Mouse (Mus musculus): Measurements from ENCODE around the gene Rrp8. TPM values are rescaled to one million over a fixed set of nuclear protein-coding genes. Genes with fewer than 3 reads are reported as not detected.
"Not testable (repeated sequence)": the region's sequence is repeated elsewhere in the genome, so short reads cannot be mapped to it uniquely, and the experiment has no call there.

Gene Rrp8
- polyA plus RNA-seq, 1 experiment, result 16.4 TPM

DNA sequence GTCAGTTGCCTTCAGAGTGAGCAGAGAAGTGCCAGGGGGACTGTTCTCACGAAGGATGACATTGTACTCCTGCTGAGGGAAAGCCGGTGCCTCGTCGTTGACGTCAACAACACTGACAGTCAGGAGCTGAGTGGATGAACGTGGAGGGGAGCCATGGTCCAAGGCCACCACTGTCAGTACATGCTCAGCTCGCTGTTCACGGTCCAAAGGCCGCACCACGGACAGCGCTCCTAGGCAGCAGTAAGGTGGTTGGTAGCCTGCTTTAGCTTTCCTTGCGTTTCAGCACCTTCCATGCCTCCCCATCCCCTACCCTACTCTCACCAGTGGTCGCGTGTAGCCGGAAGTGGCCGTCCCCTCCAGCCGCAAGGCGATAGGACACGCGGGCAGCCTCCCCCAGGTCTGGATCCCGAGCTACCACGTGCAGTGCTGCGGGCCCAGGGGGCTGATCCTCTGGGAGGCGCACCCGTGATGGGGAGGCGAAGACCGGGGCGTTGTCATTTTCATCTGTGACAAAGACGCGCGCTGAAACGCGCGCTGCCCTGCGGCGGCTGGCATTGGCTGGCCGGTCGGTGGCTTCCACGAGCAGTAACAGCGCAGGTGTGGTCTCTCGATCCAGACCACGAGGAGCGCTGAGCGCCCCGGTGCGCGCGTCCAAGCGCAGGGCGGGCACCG lies 24.8 kb upstream of the Rrp8 start:
- Histone ChIP-seq H3K4me1 (ENCODE audit: control insufficient read depth, insufficient read depth, low read length) (no peaks in the 10 kb centered on the region), H3K4me3 (replicated peaks; ENCODE audit: insufficient read depth, low read depth, low read length) (no peak overlapping the region), H3K27me3 (ENCODE audit: control insufficient read depth, insufficient read depth, low read length) (no peaks in the 10 kb centered on the region), H3K27ac (ENCODE audit: insufficient read depth, low read length) (no peak overlapping the region)
- 57% methylated on average over 51 of the region's 51 CpGs for WGBS
- no peak for DNase-seq
- TF ChIP-seq CTCF (IDR thresholded peaks at IDR 0.05; ENCODE audit: borderline replicate concordance, insufficient read depth, low read depth, low read length) (no peak), POLR2A (IDR thresholded peaks at IDR 0.05; ENCODE audit: borderline replicate concordance, insufficient read depth, low read length) (no peak)

DNA sequence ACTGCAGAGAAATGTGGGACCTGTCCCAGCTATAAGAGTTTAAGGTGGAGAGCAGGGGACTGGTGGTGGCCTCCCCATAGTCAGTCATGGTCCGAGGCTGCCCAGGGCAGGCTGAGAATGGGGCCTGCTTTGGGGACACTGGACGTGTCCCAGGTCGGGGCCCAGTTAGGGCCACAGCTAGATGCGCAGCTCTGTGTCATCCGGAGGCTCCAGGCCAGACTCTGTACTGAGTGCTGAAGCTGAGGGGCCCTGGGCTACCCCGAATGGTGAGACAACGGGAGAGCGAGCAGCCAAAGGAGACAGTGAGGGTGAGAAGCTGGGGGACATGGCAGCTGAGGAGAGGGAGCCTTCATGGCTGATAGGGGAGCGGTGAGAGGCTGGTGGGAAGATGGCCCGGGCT lies 16.1 kb upstream of the Rrp8 start:
- H3K4me1 ChIP-seq (ENCODE audit: control insufficient read depth, insufficient read depth, low read length), result no peaks in the 10 kb centered on the region; the same call in 1 of the 2 replicates
- H3K4me3 ChIP-seq (replicated peaks; ENCODE audit: insufficient read depth, low read depth, low read length), result no peak overlapping the region
- no peak for TF ChIP-seq POLR2A (IDR thresholded peaks at IDR 0.05; ENCODE audit: borderline replicate concordance, insufficient read depth, low read length)
- no peak for TF ChIP-seq CTCF (IDR thresholded peaks at IDR 0.05; ENCODE audit: borderline replicate concordance, insufficient read depth, low read depth, low read length)
- H3K27me3 ChIP-seq (ENCODE audit: control insufficient read depth, insufficient read depth, low read length), result no peaks in the 10 kb centered on the region
- DNase-seq, result no peak
- H3K27ac ChIP-seq (ENCODE audit: insufficient read depth, low read length), result peak overlapping the region; percentile 0; the same call in 1 of the 2 replicates
- WGBS, result 93% methylated on average over 10 of the region's 10 CpGs

DNA sequence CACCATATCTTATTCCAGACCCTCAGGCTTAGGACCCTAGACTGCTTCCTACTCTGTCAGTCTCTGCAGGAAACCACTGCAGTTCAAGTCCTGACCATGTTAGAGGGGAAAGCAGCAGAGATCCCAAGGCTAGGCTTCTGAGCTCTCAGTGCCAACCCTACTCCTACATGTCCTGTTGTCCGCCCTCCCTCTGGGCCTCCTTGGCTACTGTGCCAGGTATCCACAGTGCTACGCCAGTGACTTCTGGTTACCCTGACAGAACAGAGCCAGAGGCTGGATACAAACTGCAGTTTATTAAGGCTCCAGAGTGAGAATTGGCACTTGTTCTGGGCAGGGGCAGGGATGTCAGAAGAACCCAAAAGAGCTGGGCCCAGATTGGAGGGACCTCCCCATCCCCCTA lies 15.5 kb upstream of the Rrp8 start:
- 7% methylated on average over 2 of the region's 2 CpGs for WGBS
- TF ChIP-seq POLR2A (IDR thresholded peaks at IDR 0.05; ENCODE audit: borderline replicate concordance, insufficient read depth, low read length), result no peak
- no peak for TF ChIP-seq CTCF (IDR thresholded peaks at IDR 0.05; ENCODE audit: borderline replicate concordance, insufficient read depth, low read depth, low read length)
- H3K27ac ChIP-seq (ENCODE audit: insufficient read depth, low read length), result peak overlapping the region; percentile 0; the same call in 1 of the 2 replicates
- H3K27me3 ChIP-seq (ENCODE audit: control insufficient read depth, insufficient read depth, low read length), result no peaks in the 10 kb centered on the region
- no peak overlapping the region for H3K4me3 ChIP-seq (replicated peaks; ENCODE audit: insufficient read depth, low read depth, low read length)
- H3K4me1 ChIP-seq (ENCODE audit: control insufficient read depth, insufficient read depth, low read length), result no peaks in the 10 kb centered on the region; the same call in 1 of the 2 replicates
- DNase-seq, result peak; percentile 56 to 69

DNA sequence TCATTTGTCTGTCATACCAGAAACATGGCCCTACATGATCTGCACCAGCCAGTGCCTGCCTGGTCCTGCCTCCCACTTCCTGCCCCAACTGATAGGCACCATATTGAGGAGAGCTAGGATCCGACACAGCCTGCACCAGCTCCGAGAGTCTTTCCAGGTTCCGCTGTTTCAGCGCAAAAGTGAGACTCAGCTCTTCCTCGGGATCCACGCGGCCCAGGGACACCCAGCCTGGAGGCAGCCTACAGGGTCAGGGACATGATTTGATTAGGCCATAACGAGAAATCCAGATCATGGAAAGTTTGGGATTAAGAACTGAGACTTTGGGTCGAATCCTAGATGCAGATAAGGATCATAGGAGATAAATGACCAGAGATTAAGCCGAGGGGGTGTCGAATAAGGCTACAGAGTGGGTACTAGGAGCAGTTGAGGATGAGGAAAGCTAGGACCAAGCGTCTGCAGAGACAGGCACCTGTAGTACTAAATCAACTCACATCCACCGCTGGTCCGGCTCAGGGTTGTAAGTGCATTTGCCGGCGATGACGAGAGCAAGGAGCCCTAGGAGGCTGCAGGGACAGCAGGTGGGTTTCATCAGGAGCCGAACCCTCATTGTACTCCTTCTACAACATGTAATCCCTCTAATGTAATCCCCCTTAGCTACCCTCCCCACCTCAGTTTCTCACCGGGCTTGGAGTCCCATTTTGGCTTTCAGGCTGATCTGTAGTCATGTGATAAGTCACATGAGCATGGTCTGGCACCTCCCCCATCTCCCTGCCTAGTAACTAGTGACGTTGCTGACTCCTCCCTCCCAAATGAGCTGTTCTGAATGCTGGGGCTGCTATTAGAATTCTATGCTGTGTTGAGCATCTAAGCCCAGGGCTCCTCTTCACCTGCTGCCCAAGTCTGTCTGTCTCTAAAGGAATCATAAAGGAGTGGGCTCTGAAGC lies 14.6 kb upstream of the Rrp8 start, which contains the start of gene Tpp1:
Gene Tpp1, minus strand, starts transcription at position 745 of the 943 bp plus-strand sequence.
- TF ChIP-seq POLR2A (IDR thresholded peaks at IDR 0.05; ENCODE audit: borderline replicate concordance, insufficient read depth, low read length) (peak; percentile 84; the same call in 1 of the 2 replicates), CTCF (IDR thresholded peaks at IDR 0.05; ENCODE audit: borderline replicate concordance, insufficient read depth, low read depth, low read length) (no peak)
- Histone ChIP-seq H3K4me1 (ENCODE audit: control insufficient read depth, insufficient read depth, low read length) (no peaks in the 10 kb centered on the region; the same call in 1 of the 2 replicates), H3K27me3 (ENCODE audit: control insufficient read depth, insufficient read depth, low read length) (no peaks in the 10 kb centered on the region), H3K27ac (ENCODE audit: insufficient read depth, low read length) (peak within 1 kb of the TSS; percentile 83), H3K4me3 (replicated peaks; ENCODE audit: insufficient read depth, low read depth, low read length) (peak within 1 kb of the TSS; percentile 90)
- DNase-seq, result peak; percentile 93 to 95
- 8% methylated on average over 20 of the region's 20 CpGs for WGBS

DNA sequence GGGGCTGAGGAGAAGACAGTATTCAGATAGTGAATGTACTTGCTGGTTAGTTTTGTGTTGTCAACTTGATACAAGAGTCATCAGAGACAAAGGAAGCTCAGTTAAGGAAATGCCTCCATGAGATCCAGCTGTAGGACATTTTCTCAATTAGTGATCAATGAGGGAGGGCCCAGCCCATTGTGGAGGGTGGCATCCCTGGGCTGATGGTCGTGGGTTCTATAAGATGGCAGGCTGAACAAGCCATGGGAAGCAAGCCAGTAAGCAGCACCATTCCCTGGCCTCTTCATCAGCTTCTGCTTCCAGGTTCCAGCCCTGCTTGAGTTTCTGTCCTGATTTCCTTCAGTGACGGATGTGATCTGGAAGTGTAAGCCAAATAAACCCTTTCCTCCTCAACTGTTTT lies 10.6 kb upstream of the Rrp8 start:
- WGBS, result 69% methylated on average over 2 of the region's 2 CpGs
- DNase-seq, result no peak

DNA sequence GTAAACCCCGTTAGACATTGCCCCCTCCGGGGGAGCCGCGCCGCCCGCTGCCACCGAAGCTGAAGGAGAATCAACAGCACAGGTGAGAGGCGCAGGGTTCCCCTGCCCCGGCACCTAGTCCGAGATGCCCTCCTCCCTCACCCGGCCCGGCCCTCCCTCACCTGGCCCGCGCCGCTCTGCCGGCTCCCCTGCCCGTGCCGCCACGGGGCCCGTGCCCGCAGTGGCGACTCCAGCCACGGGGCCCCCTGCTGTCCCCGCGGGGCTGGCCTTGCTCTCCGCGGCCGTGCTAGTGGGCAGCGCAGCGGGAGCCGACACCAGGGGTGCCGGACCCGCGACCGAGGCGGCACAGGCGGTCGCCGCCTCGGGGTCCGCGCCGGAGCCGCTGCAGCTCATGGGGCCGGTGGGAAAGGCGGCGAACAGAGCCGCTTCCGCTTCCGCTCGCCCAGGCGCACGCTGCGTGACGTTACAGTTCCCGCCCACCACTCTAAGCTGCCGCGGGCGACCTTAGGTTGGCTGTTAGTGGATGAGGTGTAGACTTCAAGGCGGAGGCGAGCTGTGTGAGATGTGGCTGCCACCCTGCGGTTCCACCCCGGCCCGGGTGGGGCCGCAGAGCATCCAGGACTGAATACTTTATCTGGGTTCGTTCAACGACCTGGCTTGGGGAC lies 6.9 kb upstream of the Rrp8 start, which contains the start of gene Taf10:
Gene Taf10, minus strand, starts transcription at position 436 of the 665 bp plus-strand sequence.
- H3K4me3 ChIP-seq (replicated peaks; ENCODE audit: insufficient read depth, low read depth, low read length), result peak within 1 kb of the TSS; percentile 41
- under 1% methylated on average over 67 of the region's 67 CpGs for WGBS
- peak within 1 kb of the TSS; percentile 16; the same call in 1 of the 2 replicates for H3K27ac ChIP-seq (ENCODE audit: insufficient read depth, low read length)
- H3K27me3 ChIP-seq (ENCODE audit: control insufficient read depth, insufficient read depth, low read length), result no peaks in the 10 kb centered on the region
- DNase-seq, result peak; percentile 88
- no peaks in the 10 kb centered on the region for H3K4me1 ChIP-seq (ENCODE audit: control insufficient read depth, insufficient read depth, low read length)
- peak; percentile 76 for TF ChIP-seq POLR2A (IDR thresholded peaks at IDR 0.05; ENCODE audit: borderline replicate concordance, insufficient read depth, low read length)
- peak; percentile 29; the same call in 1 of the 2 replicates for TF ChIP-seq CTCF (IDR thresholded peaks at IDR 0.05; ENCODE audit: borderline replicate concordance, insufficient read depth, low read depth, low read length)

More for the DNA sequence above, 10.6 kb upstream of the Rrp8 start:
- Histone ChIP-seq H3K4me1 (ENCODE audit: control insufficient read depth, insufficient read depth, low read length) (no peaks in the 10 kb centered on the region), H3K27ac (ENCODE audit: insufficient read depth, low read length) (no peak overlapping the region), H3K27me3 (ENCODE audit: control insufficient read depth, insufficient read depth, low read length) (no peaks in the 10 kb centered on the region), H3K4me3 (replicated peaks; ENCODE audit: insufficient read depth, low read depth, low read length) (no peak overlapping the region)
- TF ChIP-seq POLR2A (IDR thresholded peaks at IDR 0.05; ENCODE audit: borderline replicate concordance, insufficient read depth, low read length) (no peak), CTCF (IDR thresholded peaks at IDR 0.05; ENCODE audit: borderline replicate concordance, insufficient read depth, low read depth, low read length) (no peak)

DNA sequence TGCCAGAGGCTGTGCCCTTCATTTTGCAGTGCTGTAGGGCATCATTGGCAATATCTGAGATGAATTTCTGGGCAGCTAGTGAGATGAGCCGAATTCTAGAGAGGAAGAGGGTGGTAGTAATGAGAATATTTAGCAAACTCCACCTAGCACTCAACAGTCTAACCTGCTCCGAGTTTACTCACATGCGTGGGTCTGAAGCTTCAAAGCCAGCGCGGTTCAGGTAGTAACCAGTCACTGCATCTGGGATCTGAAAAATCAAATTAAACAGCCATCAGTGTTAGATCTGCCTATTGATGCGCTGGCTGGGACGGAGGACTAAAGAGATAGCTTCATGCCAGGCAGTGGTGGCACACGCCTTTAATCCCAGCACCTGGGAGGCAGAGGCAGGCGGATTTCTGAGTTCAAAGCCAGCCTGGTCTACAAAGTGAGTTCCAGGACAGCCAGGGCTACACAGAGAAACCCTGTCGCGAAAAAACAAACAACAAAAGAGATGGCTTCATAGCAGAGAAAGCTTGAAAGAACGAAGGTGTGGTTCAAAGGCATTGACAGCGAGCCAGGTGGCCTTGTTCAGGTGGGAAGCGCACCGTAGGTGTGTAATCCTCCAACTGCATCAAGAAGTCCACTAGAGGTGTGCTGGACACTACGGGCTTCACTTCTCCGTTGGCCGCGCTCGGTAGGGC lies 6.2 kb upstream of the Rrp8 start:
- H3K27ac ChIP-seq (ENCODE audit: insufficient read depth, low read length), result not testable (repeated sequence)
- 33% methylated on average over 20 of the region's 20 CpGs for WGBS

DNA sequence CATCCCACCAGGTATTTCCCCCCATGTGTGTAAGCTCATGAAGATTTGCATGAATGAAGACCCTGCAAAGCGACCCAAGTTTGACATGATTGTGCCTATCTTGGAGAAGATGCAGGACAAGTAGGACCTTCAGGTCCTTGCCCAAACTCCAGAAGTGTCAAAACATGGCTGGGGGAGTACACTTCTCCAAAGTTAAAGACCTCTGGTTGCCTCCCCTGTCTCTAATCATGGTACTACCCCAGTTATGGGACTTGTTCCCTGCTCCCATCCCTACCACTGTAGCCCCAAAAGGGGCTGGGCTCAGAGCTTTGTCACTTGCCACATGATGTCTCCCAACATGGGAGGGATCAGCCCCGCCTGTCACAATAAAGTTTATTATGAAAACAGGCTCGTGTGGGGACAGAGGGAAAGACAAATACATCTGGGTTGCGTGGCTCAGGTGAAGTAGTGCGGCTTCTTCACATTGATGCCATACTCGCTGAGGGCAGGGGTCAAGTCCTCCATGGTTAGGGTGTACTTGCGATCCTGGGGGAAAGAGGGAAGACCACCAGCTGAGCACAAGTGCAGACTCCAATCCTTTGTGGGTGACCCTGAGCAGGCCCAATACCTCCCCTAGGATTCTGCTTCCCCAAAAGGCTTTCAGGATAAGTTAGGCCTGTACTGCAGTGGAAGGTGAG lies 5.5 kb upstream of the Rrp8 start:
- H3K4me3 ChIP-seq (replicated peaks; ENCODE audit: insufficient read depth, low read depth, low read length); H3K27ac ChIP-seq (ENCODE audit: insufficient read depth, low read length); H3K4me1 ChIP-seq (ENCODE audit: control insufficient read depth, insufficient read depth, low read length); DNase-seq; H3K27me3 ChIP-seq (ENCODE audit: control insufficient read depth, insufficient read depth, low read length): not testable (repeated sequence)
- 83% methylated on average over 7 of the region's 7 CpGs for WGBS

More for the DNA sequence above, 6.2 kb upstream of the Rrp8 start:
- H3K4me1 ChIP-seq (ENCODE audit: control insufficient read depth, insufficient read depth, low read length); H3K27me3 ChIP-seq (ENCODE audit: control insufficient read depth, insufficient read depth, low read length); DNase-seq: not testable (repeated sequence)
- peak overlapping the region; percentile 41 for H3K4me3 ChIP-seq (replicated peaks; ENCODE audit: insufficient read depth, low read depth, low read length)

All from cerebellum, adult 2 months (tissue).